ENCODE assay signal across 15 mouse cellular contexts in the genomic region with DNA sequence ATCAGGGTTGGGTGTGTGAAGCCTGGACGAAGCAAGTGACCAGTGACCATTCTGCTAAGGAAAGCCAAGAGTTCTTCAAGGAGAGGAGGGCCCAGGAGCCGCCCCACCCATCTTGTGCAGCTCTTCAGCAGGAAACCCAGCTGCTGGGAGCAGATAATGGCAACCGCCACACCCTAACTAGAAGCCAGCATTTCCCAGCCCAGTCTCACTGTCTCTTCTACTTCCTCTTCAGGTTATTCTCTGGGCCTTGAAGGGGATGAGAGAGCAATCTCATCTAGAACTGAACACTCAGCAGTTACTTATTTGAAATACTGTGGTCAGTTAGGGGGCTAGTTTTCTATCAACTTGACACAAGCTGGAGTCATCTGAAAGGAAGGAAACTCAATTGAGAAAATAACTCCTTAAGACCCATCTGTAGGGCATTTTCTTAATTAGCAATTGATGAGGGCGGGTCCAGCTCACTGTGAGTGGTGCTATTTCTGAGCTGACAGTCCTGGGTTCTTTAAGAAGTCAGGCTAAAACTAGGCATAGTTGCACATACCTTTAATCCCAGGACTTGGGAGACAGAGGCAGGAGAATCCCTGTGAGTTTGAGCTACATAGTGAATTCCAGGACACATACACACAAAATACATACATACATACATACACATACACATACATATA. TPM values are rescaled to one million over a fixed set of nuclear protein-coding genes. Genes with fewer than 3 reads are reported as not detected.
DNase-seq lines count a peak whose midpoint lies in the region; ATAC-seq lines count a peak whose summit lies in the region.
"Had no signal": no experiment of that assay in that cellular context is flagged by ENCODE, and none has a peak within 500 bp of the region (broad histone marks: within the 10 kb centered on the region; RNA-seq: fewer than 3 reads in every experiment).

No protein-coding gene starts in this region.

- H3K4me2 ChIP-seq in forebrain, embryonic 13.5 days: no peak overlapping the region
- H3K4me2 ChIP-seq in liver, embryonic 16.5 days (ENCODE audit: low read depth, low read length): peak overlapping the region; percentile 61

- peaks cover 22% of the 10 kb centered on the region; the same call in 1 of the 2 replicates for H3K27me3 ChIP-seq in forebrain, embryonic 13.5 days
- peaks cover 62% of the 10 kb centered on the region for H3K27me3 ChIP-seq in forebrain, embryonic 10.5 days (ENCODE audit: poor library complexity, severe bottlenecking)
- no peaks in the 10 kb centered on the region for H3K27me3 ChIP-seq in liver, embryonic 16.5 days (ENCODE audit: control insufficient read depth, insufficient read depth, low read depth, low read length)

- H3K36me3 ChIP-seq in forebrain, embryonic 13.5 days (ENCODE audit: poor library complexity, severe bottlenecking): no peaks in the 10 kb centered on the region
- no peaks in the 10 kb centered on the region for H3K36me3 ChIP-seq in forebrain, embryonic 10.5 days (replicated peaks)
- H3K36me3 ChIP-seq in liver, embryonic 16.5 days (ENCODE audit: control insufficient read depth, insufficient read depth): no peaks in the 10 kb centered on the region

- WGBS in forebrain, embryonic 13.5 days: 81% methylated on average over 4 of the region's 4 CpGs
- WGBS in forebrain, embryonic 10.5 days: 75% methylated on average over 4 of the region's 4 CpGs
- WGBS in liver, embryonic 16.5 days (ENCODE audit: insufficient replicate concordance): 29% methylated on average over 4 of the region's 4 CpGs

- H3K27ac ChIP-seq in forebrain, embryonic 13.5 days: no peak overlapping the region
- H3K27ac ChIP-seq in forebrain, embryonic 10.5 days: no peak overlapping the region
- H3K27ac ChIP-seq in liver, embryonic 16.5 days (ENCODE audit: low read length): peak overlapping the region; percentile 97
- H3K27ac ChIP-seq: layer of hippocampus, adult 2 months had no signal

- H3K9ac ChIP-seq in forebrain, embryonic 13.5 days: 0 out of 2 replicates have a peak overlapping the region, but pooled peaks have one; percentile 23
- H3K9ac ChIP-seq in liver, embryonic 16.5 days (ENCODE audit: low read depth, low read length): peak overlapping the region; percentile 56

- no peak overlapping the region for H3K4me3 ChIP-seq in forebrain, embryonic 13.5 days
- H3K4me3 ChIP-seq in forebrain, embryonic 10.5 days: no peak overlapping the region
- peak overlapping the region; percentile 36; the same call in 1 of the 2 replicates for H3K4me3 ChIP-seq in liver, embryonic 16.5 days (ENCODE audit: low read depth, low read length)
- H3K4me3 ChIP-seq: layer of hippocampus, adult 2 months had no signal

- no peak for DNase-seq in forebrain, embryonic 10.5 days (ENCODE audit: extremely low spot score, low spot score)
- DNase-seq in 416B (ENCODE audit: low read depth): peak; percentile 91
- DNase-seq in adrenal gland, adult 2 months: no peak
- DNase-seq in adrenal gland, adult 18-20 months (ENCODE audit: low spot score in 2 of 2): no peak
- no peak for DNase-seq in kidney, postnatal 25 days
- DNase-seq: cerebellum, postnatal 14 days; kidney, adult 11 months; lung, postnatal 14 days; midbrain, embryonic 14.5 days; thymus, postnatal 14 days had no signal

- H3K4me1 ChIP-seq in forebrain, embryonic 13.5 days: peaks cover 14% of the 10 kb centered on the region
- H3K4me1 ChIP-seq in forebrain, embryonic 10.5 days: peaks cover 12% of the 10 kb centered on the region
- H3K4me1 ChIP-seq in liver, embryonic 16.5 days (ENCODE audit: control insufficient read depth, low read depth, low read length): peaks cover 37% of the 10 kb centered on the region

- no peaks in the 10 kb centered on the region for H3K9me3 ChIP-seq in forebrain, embryonic 13.5 days (replicated peaks)
- H3K9me3 ChIP-seq in forebrain, embryonic 10.5 days: peaks cover 19% of the 10 kb centered on the region; the same call in 1 of the 2 replicates
- H3K9me3 ChIP-seq in liver, embryonic 16.5 days (replicated peaks; ENCODE audit: control insufficient read depth, low read length): peaks cover 4% of the 10 kb centered on the region; the same call in 1 of the 2 replicates

- ATAC-seq in forebrain, embryonic 13.5 days: no peak
- ATAC-seq in erythroblast, adult 5-6 weeks (replicated peaks; ENCODE audit: low FRiP score, poor library complexity, severe bottlenecking): peak; percentile 93
- peak; percentile 100 for ATAC-seq in liver, embryonic 16.5 days (ENCODE audit: low read depth)

RNA-seq across cellular contexts. Expression of a gene that starts 8.1 kb away (rescaled TPM):
- 0.68 and 0.93 TPM in 2 replicates for polyA plus RNA-seq in forebrain, embryonic 13.5 days (2015; fragmentation: Nextera tagmentation; extraction: Ambion mirVana)
- 0.10 and 0.12 TPM in 2 replicates for polyA plus RNA-seq in forebrain, embryonic 10.5 days (2016; fragmentation: Nextera tagmentation; extraction: Ambion mirVana)
- not detected in 2 replicates for total RNA-seq in erythroblast, adult 5-6 weeks (2015; ENCODE audit: low replicate concordance)
- total RNA-seq in erythroblast, adult 5-6 weeks (2017; ENCODE audit: low replicate concordance): not detected in 2 replicates
- not detected in 2 replicates for polyA plus RNA-seq in liver, embryonic 16.5 days (2015; fragmentation: Nextera tagmentation; extraction: Ambion mirVana)
- under 1 TPM in 1 of 2 experiments, not detected in 1; 0.21 TPM for total RNA-seq in adrenal gland, adult 2 months (2021)
- polyA plus RNA-seq in adrenal gland, adult 2 months (2012; rRNA removed): 0.06 TPM in 1 of 2 replicates, not detected in the other
- total RNA-seq in adrenal gland, adult 18-20 months (2021): under 1 TPM; 0.20 to 0.35 TPM
- polyA plus RNA-seq: limb, embryonic 11.5 days had no signal

RNA-seq across cellular contexts. Expression of a gene that starts 42.4 kb away (rescaled TPM):
- polyA plus RNA-seq in forebrain, embryonic 13.5 days (2015; fragmentation: Nextera tagmentation; extraction: Ambion mirVana): 75.8 and 77.1 TPM in 2 replicates
- polyA plus RNA-seq in forebrain, embryonic 10.5 days (2016; fragmentation: Nextera tagmentation; extraction: Ambion mirVana): 67.0 and 70.8 TPM in 2 replicates
- 30.9 and 35.5 TPM in 2 replicates for total RNA-seq in erythroblast, adult 5-6 weeks (2015; ENCODE audit: low replicate concordance)
- 68.0 and 81.5 TPM in 2 replicates for total RNA-seq in erythroblast, adult 5-6 weeks (2017; ENCODE audit: low replicate concordance)
- polyA plus RNA-seq in liver, embryonic 16.5 days (2015; fragmentation: Nextera tagmentation; extraction: Ambion mirVana): 15.4 and 18.3 TPM in 2 replicates
- 10 to 100 TPM; 32.9 to 63.1 TPM for total RNA-seq in adrenal gland, adult 2 months (2021)
- 8.8 and 11.6 TPM in 2 replicates for polyA plus RNA-seq in adrenal gland, adult 2 months (2012; rRNA removed)
- 10 to 100 TPM; 46.7 to 72.0 TPM for total RNA-seq in adrenal gland, adult 18-20 months (2021)
